Comparison of ENCODE assay signal across 22 mouse cellular contexts in genomic region chr2:179043671-179044070, GRCm38 (mm10).
DNase-seq lines count a peak whose midpoint lies in the region; ATAC-seq and TF ChIP-seq lines count a peak whose summit lies in the region.
"Had no signal": no experiment of that assay in that cellular context is flagged by ENCODE, and none has a peak within 500 bp of the region (broad histone marks: within the 10 kb centered on the region; RNA-seq: fewer than 3 reads in every experiment).

No protein-coding gene starts in this region.

- no peaks in the 10 kb centered on the region for H3K27me3 ChIP-seq in embryonic facial prominence, embryonic 15.5 days
- H3K27me3 ChIP-seq: neural tube, embryonic 15.5 days had no signal

- peak; percentile 78 for ATAC-seq in embryonic facial prominence, embryonic 15.5 days (ENCODE audit: insufficient number of reproducible peaks, low FRiP score, low TSS enrichment, low read depth)
- ATAC-seq: forebrain, postnatal 0 days; liver, postnatal 0 days had no signal

- H3K9me3 ChIP-seq in embryonic facial prominence, embryonic 15.5 days (replicated peaks): no peaks in the 10 kb centered on the region
- H3K9me3 ChIP-seq: heart, embryonic 12.5 days; hindbrain, embryonic 13.5 days; neural tube, embryonic 15.5 days had no signal

- intact Hi-C loops in left cerebral cortex, adult 2 months (cut with DNase I): no loop called here

- 0 out of 2 replicates have a peak, but pooled peaks cover 5% of the 10 kb centered on the region for H3K4me1 ChIP-seq in embryonic facial prominence, embryonic 15.5 days
- H3K4me1 ChIP-seq: heart, embryonic 12.5 days had no signal

- no peak overlapping the region for H3K9ac ChIP-seq in embryonic facial prominence, embryonic 15.5 days
- H3K9ac ChIP-seq: forebrain, postnatal 0 days; heart, embryonic 12.5 days; hindbrain, embryonic 13.5 days; liver, postnatal 0 days; neural tube, embryonic 15.5 days had no signal

- H3K27ac ChIP-seq in left cerebral cortex, adult 2 months: no peak overlapping the region
- no peak overlapping the region for H3K27ac ChIP-seq in embryonic facial prominence, embryonic 15.5 days (replicated peaks)
- H3K27ac ChIP-seq: hindbrain, embryonic 13.5 days; neural tube, embryonic 15.5 days had no signal

- 34% methylated on average over 4 of the region's 4 CpGs for WGBS in embryonic facial prominence, embryonic 15.5 days

- no peak for TF ChIP-seq CTCF in left cerebral cortex, adult 2 months (IDR thresholded peaks at IDR 0.05)

- no peaks in the 10 kb centered on the region for H3K36me3 ChIP-seq in embryonic facial prominence, embryonic 15.5 days
- H3K36me3 ChIP-seq: heart, embryonic 12.5 days; hindbrain, embryonic 13.5 days; neural tube, embryonic 15.5 days had no signal

- no peak overlapping the region for H3K4me2 ChIP-seq in embryonic facial prominence, embryonic 15.5 days (replicated peaks)
- H3K4me2 ChIP-seq: heart, embryonic 12.5 days; hindbrain, embryonic 13.5 days; neural tube, embryonic 15.5 days had no signal

- H3K4me3 ChIP-seq in left cerebral cortex, adult 2 months: no peak overlapping the region
- H3K4me3 ChIP-seq in embryonic facial prominence, embryonic 15.5 days (replicated peaks): no peak overlapping the region
- H3K4me3 ChIP-seq: heart, embryonic 12.5 days; hindbrain, embryonic 13.5 days; neural tube, embryonic 15.5 days had no signal

- peak; percentile 26 to 32 for DNase-seq in left cerebral cortex, adult 2 months (ENCODE audit: extremely low spot score in 1 of 2, low spot score in 2 of 2)
- DNase-seq in left cerebral cortex, adult 11 months (ENCODE audit: low spot score): no peak
- DNase-seq in layer of hippocampus, adult 8-10 months (ENCODE audit: low spot score in 2 of 2): peak; percentile 50
- peak; percentile 26 to 46 for DNase-seq in right cerebral cortex, postnatal 36 days (ENCODE audit: low spot score in 2 of 2)
- no peak for DNase-seq in adrenal gland, postnatal 36 days
- no peak for DNase-seq in natural killer cell, adult 2 months (ENCODE audit: low spot score in 2 of 2)
- DNase-seq: cerebellum, adult 9-10 months; forebrain, postnatal 0 days; gastrocnemius, postnatal 10 days; heart, adult 11 months; heart, postnatal 14 days; kidney, adult 8-10 months; kidney, postnatal 4 days; liver, postnatal 0 days; lung, postnatal 10 days; midbrain, embryonic 14.5 days; spleen, adult 18-20 months; thymus, postnatal 4 days had no signal

Comparison
In these comparisons a context has a peak if more than half of its experiments do, and no peak if none do; other contexts are left out.
1. DNase-seq: peak in left cerebral cortex, adult 2 months (2 of 2), layer of hippocampus, adult 8-10 months (2 of 2) and right cerebral cortex, postnatal 36 days (2 of 2); none in left cerebral cortex, adult 11 months (single experiment), adrenal gland, postnatal 36 days (0 of 2) and natural killer cell, adult 2 months (0 of 2).